Mouse (Mus musculus) kidney, postnatal 0 days (tissue): ENCODE results near the gene Fgf22. TPM values are rescaled to one million over a fixed set of nuclear protein-coding genes. Genes with fewer than 3 reads are reported as not detected.

Source experiments
- ATAC-seq: fragments of 200-750 bp; cut with Nextera tagmentation; replicated peaks from 2 replicates; pipeline ENCODE4 v1.8.0; 2017; ENCODE audit warnings: low read depth, moderate number of reproducible peaks, moderate TSS enrichment, moderate library complexity; ENCODE audit not compliant: low FRiP score
- DNase-seq: peaks from one replicate; pipeline ENCODE4 v3.0.0-alpha.2; 2016; ENCODE audit warnings: low spot score
- H3K27ac ChIP-seq: fragments of 300-500 bp; sonication (generic); 2 replicates; pipeline ENCODE4 v1.5.1; 2014; ENCODE audit warnings: mild to moderate bottlenecking
- H3K27me3 ChIP-seq: fragments of 300-500 bp; sonication (generic); 2 replicates; pipeline ENCODE4 v1.6.1; 2014; ENCODE audit warnings: low read length, mixed read lengths; ENCODE audit not compliant: insufficient read depth
- H3K36me3 ChIP-seq: fragments of 300-500 bp; sonication (generic); 2 replicates; pipeline ENCODE4 v1.6.1; 2014; ENCODE audit warnings: low read length, mixed read lengths; ENCODE audit not compliant: insufficient read depth
- H3K4me1 ChIP-seq: fragments of 300-500 bp; sonication (generic); replicated peaks from 2 replicates; pipeline ENCODE4 v1.6.1; 2014; ENCODE audit warnings: antibody characterized with exemption, low read length, mixed read lengths; ENCODE audit not compliant: insufficient read depth
- H3K4me2 ChIP-seq: fragments of 300-500 bp; sonication (generic); 2 replicates; pipeline ENCODE4 v1.6.1; 2014; ENCODE audit warnings: mild to moderate bottlenecking, low read length, moderate library complexity, mixed read lengths
- H3K4me3 ChIP-seq: fragments of 300-500 bp; sonication (generic); replicated peaks from 2 replicates; pipeline ENCODE4 v1.5.1; 2014; ENCODE audit warnings: low read depth, low read length
- H3K9ac ChIP-seq: fragments of 300-500 bp; sonication (generic); 2 replicates; pipeline ENCODE4 v1.6.1; 2014; ENCODE audit warnings: low read depth, low read length
- H3K9me3 ChIP-seq: fragments of 300-500 bp; sonication (generic); replicated peaks from 2 replicates; pipeline ENCODE4 v1.6.1; 2016; ENCODE audit warnings: low read length, inconsistent platforms, mixed read lengths
- CTCF ChIP-seq: IDR thresholded peaks from 2 replicates; pipeline ENCODE4 v1.5.1; 2016; ENCODE audit warnings: antibody characterized with exemption, low read depth, mild to moderate bottlenecking, moderate library complexity
- WGBS: fragments of 180-500 bp; shearing (Covaris S2); extraction: QIAGEN DNeasy Blood & Tissue Kit; methylation state at CpG from one replicate; pipeline ENCODE4 v1.1.7; 2014; 5-methylcytosine and 5-hydroxymethylcytosine counted together
- polyA plus RNA-seq: library from polyadenylated mRNA; unstranded; fragments of >200 nt; fragmentation: Nextera tagmentation; extraction: Ambion mirVana; gene quantifications from 2 replicates; pipeline ENCODE4 v1.2.1, GENCODE M21; 2015

Fgf22 gene
- polyA plus RNA-seq, 1 experiment from 2014 or later: 0.11 TPM

GRCm38 (mm10) chr10:79728323-79729249 is 26.3 kb upstream of the Fgf22 start:
- Histone ChIP-seq H3K9me3 (no peaks in the 10 kb centered on the region), H3K9ac (no peak overlapping the region), H3K4me2 (no peak overlapping the region), H3K27me3 (no peaks in the 10 kb centered on the region), H3K4me1 (no peaks in the 10 kb centered on the region; the same call in 1 of the 2 replicates), H3K36me3 (0 out of 2 replicates have a peak, but pooled peaks cover 1% of the 10 kb centered on the region), H3K4me3 (no peak overlapping the region), H3K27ac (no peak overlapping the region)
- no peak for TF ChIP-seq CTCF
- WGBS: 66% methylated on average over 28 of the region's 28 CpGs
- DNase-seq: no peak
- ATAC-seq: no peak

GRCm38 (mm10) chr10:79729357-79729965 is 25.4 kb upstream of the Fgf22 start:
- H3K9me3 ChIP-seq: no peaks in the 10 kb centered on the region
- no peak overlapping the region for H3K27ac ChIP-seq
- no peak overlapping the region for H3K4me3 ChIP-seq
- H3K36me3 ChIP-seq: 0 out of 2 replicates have a peak, but pooled peaks cover 5% of the 10 kb centered on the region
- ATAC-seq (0 out of 2 replicates have a peak, but pooled peaks have one; percentile 5), DNase-seq (no peak)
- H3K9ac ChIP-seq: no peak overlapping the region
- H3K27me3 ChIP-seq: no peaks in the 10 kb centered on the region
- H3K4me2 ChIP-seq: no peak overlapping the region
- no peak for TF ChIP-seq CTCF
- 69% methylated on average over 13 of the region's 13 CpGs for WGBS
- H3K4me1 ChIP-seq: no peaks in the 10 kb centered on the region; the same call in 1 of the 2 replicates

DNA sequence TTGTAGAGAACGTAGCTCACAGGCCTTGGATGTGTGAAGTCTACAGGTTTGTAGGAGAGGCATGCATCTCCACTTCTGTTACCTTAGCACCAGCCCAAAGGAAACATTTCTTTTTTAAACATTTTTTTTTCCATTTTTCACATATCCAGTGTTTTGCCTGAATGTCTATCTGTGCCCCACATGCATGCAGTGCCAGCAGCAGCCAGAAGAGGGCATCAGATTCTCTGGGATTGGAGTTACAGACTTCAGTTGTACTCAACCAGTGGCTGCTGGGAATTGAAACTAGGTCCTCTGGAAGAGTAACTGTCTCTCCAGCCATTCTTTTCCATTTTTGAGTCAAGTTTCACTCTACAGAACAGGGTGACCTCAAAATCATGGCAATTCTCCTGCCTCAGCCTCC is 22.4 kb upstream of the Fgf22 start:
- ATAC-seq: no peak
- no peaks in the 10 kb centered on the region for H3K27me3 ChIP-seq
- H3K4me1 ChIP-seq: no peaks in the 10 kb centered on the region
- WGBS: 90% methylated on average over 1 of the region's 1 CpGs
- no peak for DNase-seq
- H3K9me3 ChIP-seq: no peaks in the 10 kb centered on the region
- H3K4me3 ChIP-seq: no peak overlapping the region
- H3K4me2 ChIP-seq: no peak overlapping the region
- H3K36me3 ChIP-seq: peaks cover 24% of the 10 kb centered on the region
- no peak overlapping the region for H3K9ac ChIP-seq
- peak; percentile 58 for TF ChIP-seq CTCF
- no peak overlapping the region for H3K27ac ChIP-seq

- no peak for TF ChIP-seq CTCF
- WGBS: 90% methylated on average over 15 of the region's 15 CpGs
- DNase-seq (no peak), ATAC-seq (no peak)
- Histone ChIP-seq H3K4me1 (no peaks in the 10 kb centered on the region), H3K36me3 (peaks cover 37% of the 10 kb centered on the region), H3K27ac (no peak overlapping the region), H3K9ac (no peak overlapping the region), H3K4me2 (no peak overlapping the region), H3K27me3 (no peaks in the 10 kb centered on the region), H3K9me3 (0 out of 2 replicates have a peak, but pooled peaks cover 1% of the 10 kb centered on the region), H3K4me3 (no peak overlapping the region)
Observed at GRCm38 (mm10) chr10:79733847-79734246, 21.0 kb upstream of the Fgf22 start.

DNA sequence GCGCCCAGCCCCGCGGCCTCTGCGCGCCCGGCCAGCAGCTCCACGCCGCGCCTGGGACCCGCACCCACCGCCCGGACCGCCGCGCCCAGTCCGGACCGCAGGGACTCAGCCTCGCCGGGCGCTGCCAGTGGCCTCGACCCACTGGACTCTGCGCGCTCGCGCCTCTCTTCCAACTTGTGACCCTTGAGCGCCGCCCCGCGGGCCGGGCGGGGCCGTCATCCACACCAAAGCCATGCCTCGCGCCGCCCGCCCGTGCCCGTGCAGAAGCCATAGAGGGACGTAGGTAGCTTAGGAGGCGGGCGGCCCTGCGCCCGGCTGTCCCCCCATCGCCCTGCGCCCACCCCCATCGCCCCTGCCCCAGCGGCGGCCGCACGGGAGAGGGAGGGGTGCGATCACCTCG is 19.5 kb upstream of the Fgf22 start:
- ATAC-seq: no peak

DNA sequence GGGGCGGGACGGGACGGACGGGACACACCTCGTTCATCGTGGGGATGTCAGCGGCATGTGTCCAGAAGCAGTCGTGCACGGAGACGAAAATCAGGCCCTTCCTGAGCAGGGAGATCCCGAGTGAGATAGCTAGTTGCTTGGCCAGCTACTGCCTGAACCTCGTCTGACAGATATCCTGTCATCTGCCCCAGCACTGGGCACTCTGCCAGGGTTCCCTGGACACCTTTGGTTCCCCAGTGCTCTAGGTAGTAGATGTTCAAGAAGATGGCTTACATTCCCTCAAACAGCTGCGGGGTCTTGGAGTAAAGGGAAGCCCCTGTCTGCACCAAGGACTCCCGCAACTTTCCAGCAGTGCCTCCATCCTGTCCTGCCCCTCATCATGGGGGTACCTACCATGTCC is 18.2 kb upstream of the Fgf22 start:
- ATAC-seq (no peak), DNase-seq (no peak)
- no peak for TF ChIP-seq CTCF
- Histone ChIP-seq H3K27me3 (no peaks in the 10 kb centered on the region), H3K4me2 (no peak overlapping the region), H3K36me3 (peaks cover 66% of the 10 kb centered on the region), H3K27ac (no peak overlapping the region), H3K9ac (no peak overlapping the region), H3K9me3 (0 out of 2 replicates have a peak, but pooled peaks cover 6% of the 10 kb centered on the region), H3K4me3 (no peak overlapping the region), H3K4me1 (no peaks in the 10 kb centered on the region)
- 72% methylated on average over 14 of the region's 14 CpGs for whole genome bisulfite sequencing

More for the DNA sequence above, 19.5 kb upstream of the Fgf22 start:
- Histone ChIP-seq H3K9ac (no peak overlapping the region), H3K27me3 (no peaks in the 10 kb centered on the region), H3K4me1 (no peaks in the 10 kb centered on the region), H3K4me3 (no peak overlapping the region), H3K4me2 (peak overlapping the region; percentile 37), H3K36me3 (peaks cover 52% of the 10 kb centered on the region), H3K27ac (no peak overlapping the region), H3K9me3 (0 out of 2 replicates have a peak, but pooled peaks cover 6% of the 10 kb centered on the region)
- 48% methylated on average over 43 of the region's 52 CpGs for WGBS
- TF ChIP-seq CTCF: peak; percentile 30; the same call in 1 of the 2 replicates
- DNase-seq: no peak
